Mouse (Mus musculus) spleen, adult 12 weeks (tissue): ENCODE measurements at regions not wholly inside any gene's neighbourhood (a gene's known extent, or its start where the extent isn't known, plus 50 kb on each side); places are given as distances from the start of the nearest gene placed in this dataset.
"Not testable (repeated sequence)": the region's sequence is repeated elsewhere in the genome, so short reads cannot be mapped to it uniquely, and the experiment has no call there.

Source experiments
- DNase-seq: peaks from one replicate; pipeline ENCODE4 v3.0.0; 2022; ENCODE audit warnings: low spot score

GRCm38 (mm10) chr2:160507816-160508564 lies 137.7 kb upstream of the Top1 start:
- DNase-seq, result no peak

GRCm38 (mm10) chr2:160510159-160510558 lies 135.5 kb upstream of the Top1 start:
- DNase-seq, result no peak

- no peak for DNase-seq
Measured at GRCm38 (mm10) chr2:160510635-160511421, 134.9 kb upstream of the Top1 start.

GRCm38 (mm10) chr2:160515621-160516020 lies 130.1 kb upstream of the Top1 start:
- DNase-seq, result no peak

- DNase-seq, result no peak
Measured at GRCm38 (mm10) chr2:160516526-160516925, 129.2 kb upstream of the Top1 start.

GRCm38 (mm10) chr2:160525301-160526205 lies 120.1 kb upstream of the Top1 start:
- no peak for DNase-seq

GRCm38 (mm10) chr2:160526377-160527125 lies 119.1 kb upstream of the Top1 start:
- no peak for DNase-seq

GRCm38 (mm10) chr2:160529306-160529705 lies 116.4 kb upstream of the Top1 start:
- DNase-seq, result no peak

GRCm38 (mm10) chr2:160530377-160530776 lies 115.3 kb upstream of the Top1 start:
- DNase-seq, result no peak

GRCm38 (mm10) chr2:160537319-160537719 lies 108.4 kb upstream of the Top1 start:
- no peak for DNase-seq

- DNase-seq, result no peak
Measured at GRCm38 (mm10) chr2:160545527-160545926, 100.2 kb upstream of the Top1 start.

- DNase-seq, result no peak
Measured at GRCm38 (mm10) chr2:160552121-160552669, 93.5 kb upstream of the Top1 start.

- no peak for DNase-seq
Measured at GRCm38 (mm10) chr2:160561711-160562110, 84.0 kb upstream of the Top1 start.

- DNase-seq, result no peak
Measured at GRCm38 (mm10) chr2:160567813-160568212, 77.9 kb upstream of the Top1 start.

- no peak for DNase-seq
Measured at GRCm38 (mm10) chr2:160569496-160569895, 76.2 kb upstream of the Top1 start.

- DNase-seq, result peak; percentile 32
Measured at GRCm38 (mm10) chr2:160578384-160579320, 67.0 kb upstream of the Top1 start.

- DNase-seq, result no peak
Measured at GRCm38 (mm10) chr2:160580250-160580649, 65.4 kb upstream of the Top1 start.

GRCm38 (mm10) chr2:160581029-160581428 lies 64.7 kb upstream of the Top1 start:
- no peak for DNase-seq

- DNase-seq, result not testable (repeated sequence)
Measured at GRCm38 (mm10) chr2:160583034-160583433, 62.7 kb upstream of the Top1 start.

- DNase-seq, result no peak
Measured at GRCm38 (mm10) chr2:160583506-160583905, 62.2 kb upstream of the Top1 start.
